Mouse (Mus musculus) liver, embryonic 14.5 days (tissue): Measurements from ENCODE around the gene Zfp78. TPM values are rescaled to one million over a fixed set of nuclear protein-coding genes. Genes with fewer than 3 reads are reported as not detected.

Source experiments
- ATAC-seq: fragments of 200-750 bp; cut with Nextera tagmentation; 2 replicates; pipeline ENCODE4 v1.8.0; 2017; ENCODE audit warnings: moderate number of reproducible peaks, mild to moderate bottlenecking, moderate library complexity; ENCODE audit not compliant: insufficient read depth
- DNase-seq, 3 experiments: peaks; one replicate each; pipeline ENCODE4 v3.0.0-alpha.2; 2012 to 2013; ENCODE audit warnings: low read depth in 3 of 3, low spot score in 3 of 3
- H3K27ac ChIP-seq: fragments of 300-500 bp; sonication (generic); 2 replicates; pipeline ENCODE4 v1.5.1; 2014; ENCODE audit warnings: moderate library complexity, mild to moderate bottlenecking, control low read depth, inconsistent platforms
- H3K27me3 ChIP-seq: fragments of 300-500 bp; sonication (generic); 2 replicates; pipeline ENCODE4 v1.6.1; 2014; ENCODE audit warnings: mild to moderate bottlenecking, low read length, moderate library complexity; ENCODE audit not compliant: control insufficient read depth, insufficient read depth
- H3K36me3 ChIP-seq: fragments of 300-500 bp; sonication (generic); replicated peaks from 2 replicates; pipeline ENCODE4 v1.6.1; 2014; ENCODE audit warnings: low read depth; ENCODE audit not compliant: control insufficient read depth, insufficient read depth
- H3K4me1 ChIP-seq, 2 experiments: fragments of 200-500 bp in 1 of 2; fragments of 300-500 bp in 1 of 2; sonication (generic) in 1 of 2; replicated peaks; 2 replicates each; pipeline ENCODE4 v1.6.1; 2012 to 2014; ENCODE audit warnings: antibody characterized with exemption in 1 of 2, inconsistent platforms in 1 of 2, low read length in 1 of 2; ENCODE audit not compliant: control insufficient read depth in 2 of 2, insufficient read depth in 2 of 2
- H3K4me2 ChIP-seq: fragments of 300-500 bp; sonication (generic); 2 replicates; pipeline ENCODE4 v1.6.1; 2014; ENCODE audit warnings: low read depth, mild to moderate bottlenecking, control low read depth, moderate library complexity
- H3K4me3 ChIP-seq, 2 experiments: fragments of 200-500 bp in 1 of 2; fragments of 300-500 bp in 1 of 2; sonication (generic) in 1 of 2; 2 replicates each; pipeline ENCODE4 v1.5.1; 2012 to 2014; ENCODE audit warnings: low read depth in 2 of 2, low read length in 2 of 2, mild to moderate bottlenecking in 2 of 2, control low read depth in 1 of 2, inconsistent platforms in 1 of 2, moderate library complexity in 1 of 2; ENCODE audit not compliant: insufficient read depth in 1 of 2
- H3K9ac ChIP-seq: fragments of 300-500 bp; sonication (generic); replicated peaks from 2 replicates; pipeline ENCODE4 v1.6.1; 2014; ENCODE audit warnings: mild to moderate bottlenecking, control low read depth, moderate library complexity
- H3K9me3 ChIP-seq: fragments of 300-500 bp; sonication (generic); 2 replicates; pipeline ENCODE4 v1.6.1; 2016; ENCODE audit warnings: low read length, mixed read lengths; ENCODE audit not compliant: control insufficient read depth
- CTCF ChIP-seq: IDR thresholded peaks from 2 replicates; pipeline ENCODE4 v1.5.1; 2016; ENCODE audit warnings: antibody characterized with exemption, low read depth, control low read depth
- EP300 ChIP-seq: IDR thresholded peaks from 2 replicates; pipeline ENCODE4 v1.6.1; 2016; ENCODE audit warnings: antibody characterized with exemption, low read depth
- WGBS: fragments of 180-500 bp; shearing (Covaris S2); extraction: QIAGEN DNeasy Blood & Tissue Kit; methylation state at CpG from one replicate; pipeline ENCODE4 v1.1.7; 2014; ENCODE audit not compliant: insufficient replicate concordance; 5-methylcytosine and 5-hydroxymethylcytosine counted together
- polyA plus RNA-seq, 2 experiments: library from polyadenylated mRNA; depleted of rRNA in 1 of 2; stranded (reverse) in 1 of 2; unstranded in 1 of 2; fragments of >200 nt; fragmentation: Nextera tagmentation in 1 of 2; extraction: Ambion mirVana in 1 of 2; gene quantifications; 2 replicates each; pipeline versions ENCODE4 v1.2.1 to v1.2.3; 2012 to 2014

The Zfp78 gene
- 0.23 and 0.67 TPM in 2 replicates for polyA plus RNA-seq (2012; rRNA removed)
- 0.76 and 0.83 TPM in 2 replicates for polyA plus RNA-seq (2014; fragmentation: Nextera tagmentation; extraction: Ambion mirVana)

- H3K4me2 ChIP-seq: peak within 1 kb of the TSS; percentile 69
- ATAC-seq (peak; percentile 75), DNase-seq (peak; percentile 79 to 89 (median 81))
- no peaks in the 10 kb centered on the region for H3K36me3 ChIP-seq
- peak within 1 kb of the TSS; percentile 38 for H3K27ac ChIP-seq
- no peaks in the 10 kb centered on the region for H3K27me3 ChIP-seq
- no peaks in the 10 kb centered on the region for H3K9me3 ChIP-seq
- TF ChIP-seq CTCF (peak; percentile 57), EP300 (no peak)
- peak within 1 kb of the TSS; percentile 63 to 73 for H3K4me3 ChIP-seq
- peak within 1 kb of the TSS; percentile 41 for H3K9ac ChIP-seq
- H3K4me1 ChIP-seq: peaks cover 35 to 41% of the 10 kb centered on the region in 2 experiments
- under 1% methylated on average over 23 of the region's 23 CpGs for WGBS
Measured at GRCm38 (mm10) chr7:6363047-6363488, at the start of gene Zfp78. TSS of gene Zfp78 (plus strand) at chr7:6363280.

GRCm38 (mm10) chr7:6330458-6331232 lies 32.4 kb upstream of the Zfp78 start:
- WGBS: 14% methylated on average over 23 of the region's 23 CpGs
- ATAC-seq: peak; percentile 70
- H3K27me3 ChIP-seq: no peaks in the 10 kb centered on the region
- DNase-seq: no peak
- no peak overlapping the region for H3K27ac ChIP-seq
- H3K4me3 ChIP-seq: peak overlapping the region; percentile 68 to 88
- TF ChIP-seq CTCF (no peak), EP300 (no peak)
- peak overlapping the region; percentile 79 for H3K9ac ChIP-seq
- H3K4me1 ChIP-seq: peaks cover 0 to 10% of the 10 kb centered on the region in 2 experiments; a peak in 3 of 4 replicates
- peak overlapping the region; percentile 82 for H3K4me2 ChIP-seq
- no peaks in the 10 kb centered on the region for H3K9me3 ChIP-seq
- no peaks in the 10 kb centered on the region for H3K36me3 ChIP-seq

- H3K27me3 ChIP-seq: no peaks in the 10 kb centered on the region
- ATAC-seq (peak; percentile 95), DNase-seq (peak; percentile 60 to 69 (median 61))
- peak within 1 kb of the TSS; percentile 79 for H3K9ac ChIP-seq
- H3K4me3 ChIP-seq: peak within 1 kb of the TSS; percentile 68 to 88
- H3K36me3 ChIP-seq: no peaks in the 10 kb centered on the region
- peaks cover 0 to 10% of the 10 kb centered on the region in 2 experiments; a peak in 3 of 4 replicates for H3K4me1 ChIP-seq
- 4% methylated on average over 31 of the region's 31 CpGs for WGBS
- no peak within 1 kb of the TSS for H3K27ac ChIP-seq
- no peaks in the 10 kb centered on the region for H3K9me3 ChIP-seq
- H3K4me2 ChIP-seq: peak within 1 kb of the TSS; percentile 82
- TF ChIP-seq EP300 (no peak), CTCF (no peak)
Measured at GRCm38 (mm10) chr7:6331233-6331956, 31.7 kb upstream of the Zfp78 start, which contains the start of gene Zfp583. TSS of gene Zfp583 (minus strand) at chr7:6331285.

- Histone ChIP-seq H3K27me3 (no peaks in the 10 kb centered on the region), H3K27ac (no peak overlapping the region)
- TF ChIP-seq EP300 (no peak), CTCF (no peak)
Measured at GRCm38 (mm10) chr7:6339865-6340264, 23.2 kb upstream of the Zfp78 start.

More at GRCm38 (mm10) chr7:6339865-6340264, 23.2 kb upstream of the Zfp78 start:
- DNase-seq (no peak), ATAC-seq (no peak)
- no peak overlapping the region for H3K4me3 ChIP-seq
- no peaks in the 10 kb centered on the region for H3K9me3 ChIP-seq
- H3K4me2 ChIP-seq: no peak overlapping the region
- no peaks in the 10 kb centered on the region for H3K36me3 ChIP-seq
- WGBS: 56% methylated on average over 5 of the region's 5 CpGs
- no peak overlapping the region for H3K9ac ChIP-seq
- 0 out of 4 replicates have a peak, but pooled peaks cover 0 to 2% of the 10 kb centered on the region in 2 experiments for H3K4me1 ChIP-seq
